Comparison of ENCODE assay signal across 8 mouse cellular contexts in the genomic region with DNA sequence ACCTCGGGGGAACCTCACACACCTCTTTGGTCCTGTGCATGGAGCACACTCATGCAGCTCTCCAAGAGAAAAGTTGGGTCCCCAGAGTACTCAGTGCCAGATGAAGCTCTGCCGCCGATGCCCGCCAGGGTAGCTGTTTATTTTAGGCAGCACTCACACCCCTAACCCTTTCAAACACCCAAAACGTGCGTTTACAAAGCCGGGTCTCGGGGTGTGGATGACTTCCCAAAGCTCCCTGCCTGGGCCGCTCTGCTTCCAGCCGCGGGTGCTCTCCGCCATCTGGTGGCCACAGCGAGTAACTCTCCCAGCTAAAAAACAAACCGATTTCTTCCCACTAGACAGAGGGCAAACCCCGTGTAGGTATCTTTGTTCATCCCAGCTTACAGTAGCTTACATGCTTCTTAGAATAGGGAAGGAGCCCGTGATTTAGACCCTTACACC. TPM values are rescaled to one million over a fixed set of nuclear protein-coding genes. Genes with fewer than 3 reads are reported as not detected.
DNase-seq lines count a peak whose midpoint lies in the region; ATAC-seq lines count a peak whose summit lies in the region.

No protein-coding gene starts in this region.

- 1% methylated on average over 16 of the region's 16 CpGs for WGBS in hindbrain, embryonic 13.5 days

- H3K27ac ChIP-seq in hindbrain, embryonic 13.5 days: no peak overlapping the region

- no peaks in the 10 kb centered on the region for H3K36me3 ChIP-seq in hindbrain, embryonic 13.5 days

- H3K9ac ChIP-seq in hindbrain, embryonic 13.5 days: no peak overlapping the region

- H3K4me3 ChIP-seq in hindbrain, embryonic 13.5 days: peak overlapping the region; percentile 10; the same call in 1 of the 2 replicates

- ATAC-seq in frontal cortex, adult (ENCODE audit: low TSS enrichment): peak; percentile 85
- peak; percentile 72 for ATAC-seq in hindbrain, embryonic 13.5 days (ENCODE audit: low FRiP score)

- H3K27me3 ChIP-seq in hindbrain, embryonic 13.5 days: peaks cover 66% of the 10 kb centered on the region

- peak overlapping the region; percentile 46 for H3K4me2 ChIP-seq in hindbrain, embryonic 13.5 days

- peaks cover 25% of the 10 kb centered on the region for H3K4me1 ChIP-seq in hindbrain, embryonic 13.5 days (replicated peaks)

- no peaks in the 10 kb centered on the region for H3K9me3 ChIP-seq in hindbrain, embryonic 13.5 days

- DNase-seq in T-cell, adult 2 months (ENCODE audit: low spot score): peak; percentile 78
- DNase-seq in cerebellum, adult 9-11 months: peak; percentile 78
- peak; percentile 76 to 82 for DNase-seq in layer of hippocampus, postnatal 10 days (ENCODE audit: low spot score in 2 of 2)
- DNase-seq in lung, postnatal 25 days (ENCODE audit: low spot score): peak; percentile 69
- DNase-seq in right cerebral cortex, postnatal 10 days (ENCODE audit: low spot score in 2 of 2): peak; percentile 60 to 82
- no peak for DNase-seq in c-Kit-positive CD71-positive TER-119-positive erythroid progenitor cells, embryonic 14.5 days (ENCODE audit: low spot score)

RNA-seq across cellular contexts. Expression of a gene that starts 11.6 kb away (rescaled TPM):
- polyA plus RNA-seq in hindbrain, embryonic 13.5 days (2015; fragmentation: Nextera tagmentation; extraction: Ambion mirVana): 0.43 and 0.65 TPM in 2 replicates
- 1 to 10 TPM; 5.2 to 6.1 TPM for total RNA-seq in layer of hippocampus, postnatal 10 days (2021)

RNA-seq across cellular contexts. Expression of a gene that starts 16.5 kb away (rescaled TPM):
- polyA plus RNA-seq in hindbrain, embryonic 13.5 days (2015; fragmentation: Nextera tagmentation; extraction: Ambion mirVana): 47.9 and 49.5 TPM in 2 replicates
- total RNA-seq in layer of hippocampus, postnatal 10 days (2021): 10 to 100 TPM; 67.3 to 76.7 TPM
